Mouse (Mus musculus) 416B (cell line): Measurements from ENCODE around the gene Tmem150a.
A peak's percentile ranks its signal among the peaks of the same experiment; 100 is the strongest.

Source experiments
- DNase-seq: peaks from one replicate; pipeline ENCODE4 v3.0.0; 2011; ENCODE audit warnings: low read depth

Gene Tmem150a

GRCm38 (mm10) chr6:72355066-72355911 is at the start of gene Tmem150a:
Tmem150a (plus strand) TSS chr6:72355447.
- DNase-seq = no peak

- no peak for DNase-seq
These were observed 43.0 kb upstream of the Tmem150a start for GRCm38 (mm10) chr6:72312198-72312597.

- peak; percentile 63 for DNase-seq
These were observed 42.0 kb upstream of the Tmem150a start for GRCm38 (mm10) chr6:72313124-72313867.

GRCm38 (mm10) chr6:72315384-72315783 is 39.9 kb upstream of the Tmem150a start:
- peak; percentile 40 for DNase-seq

GRCm38 (mm10) chr6:72316044-72316443 is 39.2 kb upstream of the Tmem150a start:
- DNase-seq = no peak

GRCm38 (mm10) chr6:72318440-72318839 is 36.8 kb upstream of the Tmem150a start:
- DNase-seq = no peak

- DNase-seq = peak; percentile 60
These were observed 36.2 kb upstream of the Tmem150a start for GRCm38 (mm10) chr6:72319019-72319418.

GRCm38 (mm10) chr6:72322936-72323335 is 32.3 kb upstream of the Tmem150a start:
- no peak for DNase-seq

- DNase-seq = no peak
These were observed 31.3 kb upstream of the Tmem150a start for GRCm38 (mm10) chr6:72323786-72324508.

GRCm38 (mm10) chr6:72326274-72326673 is 29.0 kb upstream of the Tmem150a start:
- DNase-seq = peak; percentile 67

- peak; percentile 60 for DNase-seq
These were observed 26.2 kb upstream of the Tmem150a start for GRCm38 (mm10) chr6:72329019-72329418.

- DNase-seq = peak; percentile 65
These were observed 25.1 kb upstream of the Tmem150a start for GRCm38 (mm10) chr6:72330133-72330532.

GRCm38 (mm10) chr6:72333111-72333510 is 22.1 kb upstream of the Tmem150a start:
- peak; percentile 65 for DNase-seq

- no peak for DNase-seq
These were observed 14.8 kb upstream of the Tmem150a start for GRCm38 (mm10) chr6:72340481-72340880.

- DNase-seq = no peak
These were observed 10.7 kb upstream of the Tmem150a start for GRCm38 (mm10) chr6:72344396-72345073.

GRCm38 (mm10) chr6:72345074-72345567 is 10.1 kb upstream of the Tmem150a start, which contains the start of gene Usp39:
Usp39 (minus strand) TSS chr6:72345184.
- DNase-seq = peak; percentile 97

GRCm38 (mm10) chr6:72345633-72346032 is 9.6 kb upstream of the Tmem150a start:
- peak; percentile 79 for DNase-seq

- DNase-seq = no peak
These were observed 9.0 kb upstream of the Tmem150a start for GRCm38 (mm10) chr6:72346261-72346660.

- DNase-seq = peak; percentile 85
These were observed 7.9 kb upstream of the Tmem150a start, which contains the start of gene 0610030E20Rik for GRCm38 (mm10) chr6:72347166-72347941. 0610030E20Rik (plus strand) TSS chr6:72347317.

- no peak for DNase-seq
These were observed 6.8 kb upstream of the Tmem150a start for GRCm38 (mm10) chr6:72348411-72348810.

- DNase-seq = no peak
These were observed 5.0 kb upstream of the Tmem150a start for GRCm38 (mm10) chr6:72350214-72350613.
